Mouse (Mus musculus): Measurements from ENCODE around the gene Gpr62.

DNA sequence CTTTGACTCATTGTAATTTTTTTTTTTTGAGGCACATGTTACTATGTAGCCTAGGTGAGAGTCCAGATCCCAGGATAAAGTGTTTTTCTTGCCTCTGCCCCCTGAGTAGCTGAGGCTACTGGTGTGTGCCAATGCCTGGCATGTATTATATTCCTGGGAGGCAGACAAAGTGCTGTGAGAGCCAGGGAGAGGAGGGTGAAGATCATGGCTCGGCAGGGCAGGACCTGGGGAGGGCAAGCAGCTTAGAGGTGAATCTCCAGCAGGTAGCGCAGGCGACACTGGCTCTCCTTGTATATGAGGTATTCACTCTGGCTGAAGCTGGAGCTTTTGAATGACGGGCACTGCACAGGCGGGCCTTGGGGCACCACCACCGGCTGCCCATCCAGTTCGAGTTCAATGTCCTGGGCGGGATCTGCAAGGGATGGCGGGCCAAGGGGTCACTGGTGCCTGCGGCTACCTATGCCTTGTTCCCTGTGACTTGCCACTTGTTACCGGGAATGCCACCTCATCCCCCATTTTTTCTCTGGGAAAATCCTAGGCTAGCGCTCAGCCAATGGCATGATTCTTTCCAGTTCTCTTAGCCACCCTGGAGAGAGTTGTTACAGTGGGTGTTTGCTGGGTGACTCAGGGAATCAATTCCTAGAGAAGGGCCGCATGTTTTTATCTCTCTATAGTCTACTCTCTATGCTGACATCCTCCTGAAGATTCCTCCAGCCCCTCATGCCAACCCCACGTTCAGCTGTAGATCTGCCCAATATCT lies 5.4 kb upstream of the Gpr62 start:
- no peak for TF ChIP-seq EP300 (optimal IDR thresholded peaks at IDR 0.05)
- no peak for TF ChIP-seq CTCF (IDR thresholded peaks at IDR 0.05; ENCODE audit: low read depth)

Data from stomach, postnatal 0 days (tissue).